15 mouse cellular contexts compared by ENCODE assay signal in the genomic region with DNA sequence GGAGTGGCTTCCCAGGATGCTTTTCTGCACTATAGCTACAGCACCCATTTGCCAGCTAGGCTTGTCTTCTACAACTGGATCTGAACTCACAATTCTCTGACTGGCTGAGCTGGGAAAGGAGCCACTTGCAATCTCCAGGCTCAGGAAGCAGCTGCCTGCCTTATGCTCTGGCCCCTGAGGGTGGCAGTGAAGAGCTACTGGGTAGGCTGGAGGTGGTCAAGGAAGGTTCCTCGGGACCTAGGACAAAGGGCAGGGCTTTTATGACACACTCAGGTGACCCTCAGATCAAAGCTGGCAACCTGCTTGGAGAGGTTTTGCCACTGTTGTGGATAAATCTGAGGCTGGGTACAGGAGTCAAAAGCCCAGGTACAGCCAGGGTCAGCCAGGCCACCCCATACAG.
DNase-seq lines count a peak whose midpoint lies in the region; ATAC-seq and TF ChIP-seq lines count a peak whose summit lies in the region.
"Had no signal": no experiment of that assay in that cellular context is flagged by ENCODE, and none has a peak within 500 bp of the region (broad histone marks: within the 10 kb centered on the region; RNA-seq: fewer than 3 reads in every experiment).

No protein-coding gene starts in this region.

- H3K79me2 ChIP-seq in heart, adult 2 months (replicated peaks; ENCODE audit: control insufficient read depth, insufficient read depth, low read length): no peaks in the 10 kb centered on the region

- no peaks in the 10 kb centered on the region for H3K27me3 ChIP-seq in heart, adult 2 months (ENCODE audit: control insufficient read depth, insufficient read depth, low read length)
- H3K27me3 ChIP-seq in ES-Bruce4 (ENCODE audit: control insufficient read depth, insufficient read depth, low read length, poor library complexity, severe bottlenecking): no peaks in the 10 kb centered on the region
- H3K27me3 ChIP-seq: limb, embryonic 15.5 days; neural tube, embryonic 15.5 days had no signal

- WGBS in heart, adult 2 months: 30% methylated on average over 1 of the region's 1 CpGs

- no peak overlapping the region for H3K27ac ChIP-seq in heart, adult 2 months
- H3K27ac ChIP-seq in layer of hippocampus, adult 2 months: no peak overlapping the region
- H3K27ac ChIP-seq in ES-Bruce4 (ENCODE audit: insufficient read depth, low read length): no peak overlapping the region
- H3K27ac ChIP-seq: heart, embryonic 10.5 days; limb, embryonic 15.5 days; midbrain, embryonic 10.5 days; neural tube, embryonic 15.5 days had no signal

- peak; percentile 44 for TF ChIP-seq CTCF in heart, adult 2 months (IDR thresholded peaks at IDR 0.05)
- peak; percentile 43 for TF ChIP-seq CTCF in layer of hippocampus, adult 2 months (conservative IDR thresholded peaks at IDR 0.05)
- TF ChIP-seq CTCF in ES-Bruce4 (IDR thresholded peaks at IDR 0.05; ENCODE audit: low read depth, low read length): peak; percentile 25

- TF ChIP-seq POLR2A in heart, adult 2 months (IDR thresholded peaks at IDR 0.05; ENCODE audit: insufficient read depth, low read depth, low read length): no peak
- TF ChIP-seq POLR2A in ES-Bruce4 (IDR thresholded peaks at IDR 0.05; ENCODE audit: insufficient read depth, low read length): no peak

- H3K36me3 ChIP-seq in heart, adult 2 months (ENCODE audit: control insufficient read depth, insufficient read depth, low read length): no peaks in the 10 kb centered on the region
- no peaks in the 10 kb centered on the region for H3K36me3 ChIP-seq in ES-Bruce4 (ENCODE audit: control insufficient read depth, insufficient read depth, low read length, poor library complexity, severe bottlenecking)
- H3K36me3 ChIP-seq: heart, embryonic 10.5 days; limb, embryonic 15.5 days; midbrain, embryonic 10.5 days; neural tube, embryonic 15.5 days had no signal

- no peak overlapping the region for H3K4me3 ChIP-seq in heart, adult 2 months
- no peak overlapping the region for H3K4me3 ChIP-seq in layer of hippocampus, adult 2 months
- no peak overlapping the region for H3K4me3 ChIP-seq in ES-Bruce4 (ENCODE audit: low read depth, low read length)
- H3K4me3 ChIP-seq: heart, embryonic 10.5 days; limb, embryonic 15.5 days; midbrain, embryonic 10.5 days; neural tube, embryonic 15.5 days had no signal

- 0 out of 2 replicates have a peak, but pooled peaks cover 2% of the 10 kb centered on the region for H3K9me3 ChIP-seq in ES-Bruce4 (replicated peaks; ENCODE audit: control insufficient read depth, insufficient read depth, low read length, poor library complexity, severe bottlenecking)
- H3K9me3 ChIP-seq: limb, embryonic 15.5 days; neural tube, embryonic 15.5 days had no signal

- no peak for DNase-seq in heart, adult 2 months
- DNase-seq in heart, postnatal 4 days: no peak
- DNase-seq in layer of hippocampus, adult 2 months (ENCODE audit: low spot score in 2 of 2): no peak
- no peak for DNase-seq in layer of hippocampus, postnatal 25 days (ENCODE audit: extremely low spot score in 1 of 2, low spot score in 1 of 2)
- DNase-seq in 416B (ENCODE audit: low read depth): peak; percentile 30
- no peak for DNase-seq in left cerebral cortex, postnatal 36 days (ENCODE audit: low spot score in 2 of 2)
- DNase-seq: gastrocnemius, postnatal 10 days; lung, postnatal 36 days had no signal

- no peaks in the 10 kb centered on the region for H3K4me1 ChIP-seq in heart, adult 2 months (ENCODE audit: control insufficient read depth, insufficient read depth, low read length)
- no peaks in the 10 kb centered on the region for H3K4me1 ChIP-seq in ES-Bruce4 (ENCODE audit: control insufficient read depth, insufficient read depth, low read length)
- H3K4me1 ChIP-seq: heart, embryonic 10.5 days; limb, embryonic 15.5 days; midbrain, embryonic 10.5 days; neural tube, embryonic 15.5 days had no signal

- H3K9ac ChIP-seq in heart, adult 2 months (ENCODE audit: low read depth, low read length): no peak overlapping the region
- H3K9ac ChIP-seq in ES-Bruce4 (ENCODE audit: low read depth, poor library complexity, severe bottlenecking): no peak overlapping the region
- H3K9ac ChIP-seq: limb, embryonic 15.5 days; neural tube, embryonic 15.5 days had no signal

- intact Hi-C loops in heart, adult 2 months (cut with DNase I): no loop called here
- intact Hi-C loops in left cerebral cortex, postnatal 36 days (cut with DNase I): no loop called here

- ATAC-seq in erythroid progenitor cell, adult 5-6 weeks (replicated peaks; ENCODE audit: low FRiP score, poor library complexity, severe bottlenecking): no peak
- ATAC-seq: forebrain, embryonic 16.5 days had no signal

- TF ChIP-seq EP300 in heart, adult 2 months (IDR thresholded peaks at IDR 0.05; ENCODE audit: insufficient read depth, low read depth, low read length): no peak
- TF ChIP-seq EP300 in ES-Bruce4 (IDR thresholded peaks at IDR 0.05; ENCODE audit: insufficient read depth, low read depth, low read length): no peak
